Mouse (Mus musculus) ES-E14 (cell line): Measurements from ENCODE around the gene Slc17a3. TPM values are rescaled to one million over a fixed set of nuclear protein-coding genes. Genes with fewer than 3 reads are reported as not detected.

ENCODE experiments used
- DNase-seq: peaks from one replicate; pipeline ENCODE4 v3.0.0-alpha.2; 2013; ENCODE audit warnings: low read depth, low spot score
- H3K27ac ChIP-seq: 2 replicates; pipeline ENCODE4 v1.5.1; 2012; ENCODE audit warnings: low read depth, mild to moderate bottlenecking, low read length, moderate library complexity, mixed read lengths; ENCODE audit not compliant: poor library complexity, insufficient read depth, severe bottlenecking
- H3K36me3 ChIP-seq: 2 replicates; pipeline ENCODE4 v1.6.1; 2012; ENCODE audit warnings: mild to moderate bottlenecking, low read length, moderate library complexity, mixed read lengths; ENCODE audit not compliant: control insufficient read depth, poor library complexity, insufficient read depth, severe bottlenecking
- H3K4me1 ChIP-seq, 2 experiments: fragments of 150-350 bp in 1 of 2; sonication (generic) in 1 of 2; 2 replicates each; pipeline ENCODE4 v1.6.1; 2012; ENCODE audit warnings: low read length in 2 of 2, mild to moderate bottlenecking in 1 of 2, mixed read lengths in 1 of 2; ENCODE audit not compliant: control insufficient read depth in 2 of 2, insufficient read depth in 2 of 2, poor library complexity in 1 of 2
- H3K4me3 ChIP-seq, 2 experiments: fragments of 150-350 bp in 1 of 2; sonication (generic) in 1 of 2; 2 replicates each; pipeline ENCODE4 v1.5.1; 2012; ENCODE audit warnings: low read length in 2 of 2, low read depth in 1 of 2, mild to moderate bottlenecking in 1 of 2, mixed read lengths in 1 of 2; ENCODE audit not compliant: insufficient read depth in 1 of 2, poor library complexity in 1 of 2, severe bottlenecking in 1 of 2
- H3K9ac ChIP-seq: 2 replicates; pipeline ENCODE4 v1.6.1; 2012; ENCODE audit warnings: low read depth, mild to moderate bottlenecking, low read length, mixed read lengths; ENCODE audit not compliant: poor library complexity, insufficient read depth, severe bottlenecking
- H3K9me3 ChIP-seq: fragments of 150-350 bp; sonication (generic); 2 replicates; pipeline ENCODE4 v1.6.1; 2012; ENCODE audit warnings: low read depth, mild to moderate bottlenecking, low read length; ENCODE audit not compliant: control insufficient read depth, insufficient read depth
- CHD2 ChIP-seq: IDR thresholded peaks from 2 replicates; pipeline ENCODE4 v1.6.1; 2014; ENCODE audit warnings: mild to moderate bottlenecking, low read depth, low read length, inconsistent platforms
- HCFC1 ChIP-seq: IDR thresholded peaks from 2 replicates; pipeline ENCODE4 v1.6.1; 2012; ENCODE audit warnings: low read length, inconsistent platforms, borderline replicate concordance; ENCODE audit not compliant: insufficient read depth
- MAFK ChIP-seq: IDR thresholded peaks from 2 replicates; pipeline ENCODE4 v1.6.1; 2014; ENCODE audit warnings: mild to moderate bottlenecking, low read depth, low read length, inconsistent platforms; ENCODE audit not compliant: insufficient read depth
- ZC3H11A ChIP-seq: IDR thresholded peaks from 2 replicates; pipeline ENCODE4 v1.6.1; 2012; ENCODE audit warnings: low read depth, mild to moderate bottlenecking, inconsistent platforms, low read length, borderline replicate concordance
- ZNF384 ChIP-seq: IDR thresholded peaks from 2 replicates; pipeline ENCODE4 v1.6.1; 2012; ENCODE audit warnings: low read depth, low read length, inconsistent platforms
- in situ Hi-C, 2 experiments: fragments of 600-800 bp; cut with MboI; formaldehyde crosslinking; loops; one replicate each; pipeline ENCODE4 v1.15.1; 2025; ENCODE audit warnings: low sequenced_read_pairs in 2 of 2, inconsistent platforms in 1 of 2; ENCODE audit not compliant: unreplicated experiment in 2 of 2
- total RNA-seq: library from RNA; depleted of rRNA; stranded (reverse); fragments of 300-350 nt; gene quantifications from 2 replicates; pipeline ENCODE4 v1.2.3, GENCODE M21; 2012

Slc17a3 gene
- total RNA-seq, 1 experiment = not detected

DNA sequence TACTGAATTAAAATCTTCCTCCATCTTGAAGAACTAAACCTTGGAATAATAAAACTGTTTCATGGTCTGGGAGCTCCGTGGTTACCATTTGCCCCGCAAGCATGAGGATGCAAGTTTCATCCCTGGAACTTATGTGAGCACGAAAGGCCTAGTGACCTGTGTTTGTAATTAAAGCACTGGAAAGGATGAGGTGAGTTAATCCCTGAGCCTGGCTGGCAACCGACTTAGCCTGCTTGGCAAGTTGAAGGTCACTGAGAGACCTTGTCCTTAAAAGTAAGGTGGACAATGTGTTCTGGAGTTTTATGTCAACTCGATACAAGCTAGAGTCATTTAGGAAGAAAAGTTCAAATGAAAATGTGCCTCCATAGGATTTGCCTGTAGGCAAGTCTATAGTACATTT is 4.4 kb upstream of the Slc17a3 start:
- no peaks in the 10 kb centered on the region for H3K4me1 ChIP-seq
- in situ Hi-C loops = loop anchor here in 1 of 2 experiments (25.0 kb wide), 1 partner anchor 477 kb away; no protein-coding TSS in a partner anchor
- H3K27ac ChIP-seq = no peak overlapping the region
- no peaks in the 10 kb centered on the region for H3K9me3 ChIP-seq
- no peak overlapping the region for H3K9ac ChIP-seq
- H3K36me3 ChIP-seq = no peaks in the 10 kb centered on the region
- DNase-seq = no peak
- no peak overlapping the region for H3K4me3 ChIP-seq
- no peak for TF ChIP-seq CHD2
- TF ChIP-seq ZNF384 = no peak
- TF ChIP-seq HCFC1 = no peak
- no peak for TF ChIP-seq MAFK
- no peak for TF ChIP-seq ZC3H11A

DNA sequence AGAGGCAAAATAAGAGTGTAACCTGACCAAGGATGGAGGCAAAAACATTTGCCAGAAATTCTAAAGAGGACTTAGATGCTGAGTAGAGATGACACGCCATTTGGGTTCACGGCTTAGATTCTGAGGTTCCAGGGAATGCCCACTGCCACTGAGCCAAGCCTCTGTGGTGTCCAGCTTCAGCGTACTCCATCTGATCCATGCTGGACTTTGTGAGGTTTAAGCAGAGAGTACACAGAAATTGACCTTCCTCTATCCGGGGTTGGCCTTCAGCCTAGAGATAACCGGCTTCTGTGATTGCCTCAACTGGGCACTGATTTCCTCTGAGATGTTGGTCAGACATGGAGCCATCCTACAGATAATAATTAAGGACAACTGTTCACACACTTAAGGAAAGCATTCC is 2.6 kb upstream of the Slc17a3 start:
- Histone ChIP-seq H3K4me1 (no peaks in the 10 kb centered on the region), H3K36me3 (no peaks in the 10 kb centered on the region), H3K9me3 (no peaks in the 10 kb centered on the region), H3K4me3 (no peak overlapping the region), H3K27ac (no peak overlapping the region), H3K9ac (no peak overlapping the region)
- in situ Hi-C loops = loop anchor here in 1 of 2 experiments (25.0 kb wide), 1 partner anchor 476 kb away; no protein-coding TSS in a partner anchor
- no peak for DNase-seq
- TF ChIP-seq ZNF384 (no peak), ZC3H11A (no peak), HCFC1 (no peak), CHD2 (no peak), MAFK (no peak)

DNA sequence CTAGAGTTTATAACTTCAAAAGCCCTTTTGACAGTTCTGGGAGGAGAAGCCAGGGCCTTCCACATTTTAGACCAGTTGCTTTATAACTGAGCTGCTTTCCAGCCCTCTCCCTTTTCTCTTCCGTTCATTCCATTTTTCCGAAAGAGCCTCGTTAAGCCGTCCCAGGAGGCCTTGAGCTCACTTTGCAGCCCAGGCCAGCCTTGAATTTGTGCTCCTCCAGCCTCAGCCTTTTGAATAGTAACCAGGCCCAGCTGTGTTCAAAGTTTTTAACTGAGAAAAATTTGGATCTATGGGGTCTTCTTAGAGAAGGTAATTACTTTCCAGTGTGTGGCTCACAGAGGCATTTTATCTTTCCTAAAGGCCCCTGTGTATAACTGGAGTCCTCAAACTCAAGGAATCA is 6.6 kb downstream of the Slc17a3 start:
- Histone ChIP-seq H3K9me3 (no peaks in the 10 kb centered on the region), H3K4me1 (no peaks in the 10 kb centered on the region), H3K27ac (no peak overlapping the region), H3K4me3 (no peak overlapping the region), H3K9ac (no peak overlapping the region), H3K36me3 (no peaks in the 10 kb centered on the region)
- no peak for DNase-seq
- in situ Hi-C loops = loop anchor here in 1 of 2 experiments (25.0 kb wide), 1 partner anchor 466 kb away; no protein-coding TSS in a partner anchor
- TF ChIP-seq HCFC1 (no peak), CHD2 (no peak), MAFK (no peak), ZC3H11A (no peak), ZNF384 (no peak)

DNA sequence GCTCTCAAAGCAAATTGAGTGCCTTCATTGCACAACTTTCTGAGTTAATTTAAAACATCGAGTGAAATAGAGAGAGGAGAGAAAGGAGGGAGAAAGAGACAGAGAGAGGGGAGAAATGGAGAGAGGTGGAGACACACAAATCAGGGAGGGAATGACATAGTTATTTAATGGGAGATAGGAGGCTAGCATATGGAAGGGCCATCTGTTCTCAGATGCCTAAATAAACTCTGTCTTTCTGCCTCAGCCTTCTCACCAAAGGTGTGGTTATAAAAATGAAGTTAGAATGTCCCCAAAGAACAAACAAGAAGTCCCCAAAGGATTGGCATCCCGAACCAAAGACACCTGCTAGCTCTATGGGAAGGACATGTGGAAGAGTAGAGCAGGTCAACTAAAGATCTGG is 10.1 kb downstream of the Slc17a3 start:
- Histone ChIP-seq H3K9me3 (no peaks in the 10 kb centered on the region), H3K36me3 (no peaks in the 10 kb centered on the region), H3K4me1 (no peaks in the 10 kb centered on the region), H3K27ac (no peak overlapping the region), H3K4me3 (no peak overlapping the region), H3K9ac (no peak overlapping the region)
- in situ Hi-C loops = loop anchor here in 1 of 2 experiments (25.0 kb wide), 1 partner anchor 463 kb away; no protein-coding TSS in a partner anchor
- TF ChIP-seq HCFC1 = no peak
- no peak for TF ChIP-seq ZC3H11A
- TF ChIP-seq ZNF384 = no peak
- TF ChIP-seq CHD2 = no peak
- TF ChIP-seq MAFK = no peak
- DNase-seq = no peak
